Mouse (Mus musculus) spleen, adult 2 months (tissue): ENCODE data around the gene Slc25a51. TPM values are rescaled to one million over a fixed set of nuclear protein-coding genes. Genes with fewer than 3 reads are reported as not detected.

Experiments used
- DNase-seq, 2 experiments: peaks; one replicate each; pipeline versions ENCODE4 v3.0.0 to v3.0.0-alpha.2; 2012 to 2021; ENCODE audit warnings: low spot score in 2 of 2, low read depth in 1 of 2
- H3K27ac ChIP-seq: fragments of 200-500 bp; 2 replicates; pipeline ENCODE4 v1.5.1; 2012; ENCODE audit warnings: low read length, inconsistent platforms; ENCODE audit not compliant: insufficient read depth
- H3K27me3 ChIP-seq: fragments of 200-500 bp; 2 replicates; pipeline ENCODE4 v1.6.1; 2012; ENCODE audit warnings: mild to moderate bottlenecking, moderate library complexity, low read length, inconsistent platforms; ENCODE audit not compliant: control insufficient read depth, insufficient read depth
- H3K36me3 ChIP-seq: fragments of 200-500 bp; 2 replicates; pipeline ENCODE4 v1.6.1; 2012; ENCODE audit warnings: mild to moderate bottlenecking, low read length, inconsistent platforms; ENCODE audit not compliant: control insufficient read depth, insufficient read depth
- H3K4me1 ChIP-seq: fragments of 200-500 bp; 2 replicates; pipeline ENCODE4 v1.6.1; 2011; ENCODE audit warnings: inconsistent platforms; ENCODE audit not compliant: control insufficient read depth, insufficient read depth, insufficient read length
- H3K4me3 ChIP-seq: fragments of 200-500 bp; 2 replicates; pipeline ENCODE4 v1.5.1; 2011; ENCODE audit warnings: mild to moderate bottlenecking, inconsistent platforms; ENCODE audit not compliant: insufficient read depth, insufficient read length; ENCODE audit errors: extremely low read depth
- CTCF ChIP-seq: fragments of 200-500 bp; IDR thresholded peaks from 2 replicates; pipeline ENCODE4 v1.5.1; 2011; ENCODE audit warnings: mild to moderate bottlenecking, inconsistent platforms; ENCODE audit not compliant: insufficient read depth, insufficient read length, insufficient replicate concordance; ENCODE audit errors: extremely low read depth
- POLR2A ChIP-seq: fragments of 200-500 bp; IDR thresholded peaks from 2 replicates; pipeline ENCODE4 v1.6.1; 2011; ENCODE audit warnings: low read depth, low read length, inconsistent platforms
- WGBS: fragments of 180-500 bp; shearing (Covaris S2); methylation state at CpG from one replicate; pipeline ENCODE4 v1.1.7; 2018; 5-methylcytosine and 5-hydroxymethylcytosine counted together
- polyA plus RNA-seq: library from polyadenylated mRNA; depleted of rRNA; stranded (reverse); fragments of >200 nt; gene quantifications from 2 replicates; pipeline ENCODE4 v1.2.3, GENCODE M21; 2012

Gene Slc25a51
- polyA plus RNA-seq, 1 experiment, result 116 TPM

DNA sequence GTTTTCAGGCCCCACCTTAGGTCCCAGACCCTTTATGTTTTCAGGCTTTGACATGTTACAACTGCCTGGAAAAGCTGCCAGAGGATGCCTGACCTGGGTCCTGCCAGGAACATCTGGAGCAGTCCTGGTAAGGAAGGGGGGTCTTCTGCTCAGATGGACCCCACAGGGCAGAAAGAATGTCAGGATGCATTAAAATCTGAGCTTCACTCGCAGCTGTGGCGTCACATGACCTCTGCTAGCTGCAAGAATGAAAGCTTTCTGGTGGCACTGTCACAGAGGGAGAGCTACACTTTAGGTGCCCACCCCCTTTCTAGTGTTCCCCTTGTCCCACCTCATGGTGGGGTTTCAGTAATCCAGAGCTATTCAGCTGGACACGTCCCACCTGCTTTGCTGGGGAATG is 28.4 kb upstream of the Slc25a51 start:
- TF ChIP-seq CTCF (no peak), POLR2A (no peak)
- no peak overlapping the region for H3K27ac ChIP-seq
- peaks cover 6% of the 10 kb centered on the region; the same call in 1 of the 2 replicates for H3K4me1 ChIP-seq
- 78% methylated on average over 3 of the region's 3 CpGs for WGBS
- H3K27me3 ChIP-seq, result no peaks in the 10 kb centered on the region
- no peaks in the 10 kb centered on the region for H3K36me3 ChIP-seq
- no peak for DNase-seq
- H3K4me3 ChIP-seq, result no peak overlapping the region

DNA sequence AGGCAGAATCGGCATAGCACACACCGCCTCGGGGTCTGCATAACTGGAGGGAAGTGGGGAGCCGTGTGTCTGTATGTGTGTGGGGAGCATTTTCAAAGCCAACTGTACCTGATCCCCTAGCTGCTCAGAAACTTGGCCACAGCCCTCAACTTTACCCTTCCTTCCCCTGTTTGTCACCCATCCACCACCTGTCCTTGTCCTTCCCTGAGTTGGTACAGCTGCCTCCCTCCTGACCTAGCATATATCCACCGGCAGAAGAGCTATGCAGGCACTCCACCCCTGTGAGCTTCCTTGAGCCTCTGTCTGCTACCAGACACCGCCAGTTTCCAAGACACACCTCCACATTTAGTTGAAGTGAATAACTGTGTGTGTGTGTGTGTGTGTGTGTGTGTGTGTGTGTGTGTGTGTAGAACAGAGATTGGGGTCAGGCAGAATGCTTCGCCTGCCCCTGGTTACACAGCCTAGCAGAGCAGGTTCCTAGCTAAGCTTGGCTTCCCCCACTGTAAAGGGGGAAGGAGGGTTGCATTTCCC is 27.9 kb upstream of the Slc25a51 start:
- Histone ChIP-seq H3K4me3 (no peak overlapping the region), H3K27ac (no peak overlapping the region), H3K4me1 (peaks cover 6% of the 10 kb centered on the region; the same call in 1 of the 2 replicates), H3K27me3 (no peaks in the 10 kb centered on the region), H3K36me3 (no peaks in the 10 kb centered on the region)
- TF ChIP-seq CTCF (no peak), POLR2A (no peak)
- 61% methylated on average over 7 of the region's 7 CpGs for WGBS
- DNase-seq, result no peak

DNA sequence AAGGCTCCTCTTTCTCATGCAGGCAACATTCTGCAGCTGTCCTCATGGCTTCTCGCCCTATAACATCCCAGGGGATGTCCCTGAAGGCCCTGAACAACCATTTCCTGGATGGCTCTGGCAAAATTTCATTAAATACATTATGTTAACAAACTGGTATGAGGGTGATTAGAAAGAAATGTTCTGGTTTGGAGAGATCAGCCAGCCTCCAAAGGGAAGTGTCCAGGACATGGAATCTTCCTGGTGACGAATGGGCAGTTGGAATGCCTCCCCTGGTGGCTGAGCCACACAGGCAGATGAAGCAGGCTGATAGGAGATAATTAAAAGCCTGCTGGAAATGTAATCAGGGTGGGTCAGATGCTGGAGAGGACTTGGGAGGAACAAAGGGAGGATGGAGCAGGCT is 27.3 kb upstream of the Slc25a51 start:
- no peak for TF ChIP-seq CTCF
- no peak for TF ChIP-seq POLR2A
- WGBS, result 78% methylated on average over 2 of the region's 2 CpGs
- no peaks in the 10 kb centered on the region for H3K27me3 ChIP-seq
- no peak overlapping the region for H3K4me3 ChIP-seq
- no peak overlapping the region for H3K27ac ChIP-seq
- DNase-seq, result no peak
- peaks cover 6% of the 10 kb centered on the region; the same call in 1 of the 2 replicates for H3K4me1 ChIP-seq
- no peaks in the 10 kb centered on the region for H3K36me3 ChIP-seq

DNA sequence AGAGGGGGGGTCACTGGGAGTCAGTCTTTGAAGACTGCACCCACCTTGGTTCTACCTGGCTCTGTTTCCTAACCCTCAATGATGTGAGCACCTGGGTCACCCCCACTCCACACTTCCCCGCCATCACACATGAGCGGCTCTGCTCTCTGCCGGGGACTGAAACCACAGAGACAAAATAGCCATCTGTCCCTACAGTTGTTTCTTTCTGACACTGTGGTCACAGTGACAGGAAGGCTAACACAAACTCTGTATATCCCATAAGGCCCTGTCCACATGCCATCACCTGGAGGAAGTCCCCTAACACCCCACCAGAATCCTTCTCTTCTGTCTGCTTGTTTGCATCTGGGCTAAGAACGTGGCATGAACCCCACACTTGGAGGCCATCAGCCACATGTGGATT is 26.1 kb upstream of the Slc25a51 start:
- Histone ChIP-seq H3K27me3 (no peaks in the 10 kb centered on the region), H3K4me3 (no peak overlapping the region), H3K27ac (no peak overlapping the region), H3K4me1 (peaks cover 6% of the 10 kb centered on the region; the same call in 1 of the 2 replicates), H3K36me3 (no peaks in the 10 kb centered on the region)
- no peak for TF ChIP-seq CTCF
- no peak for TF ChIP-seq POLR2A
- 40% methylated on average over 4 of the region's 4 CpGs for WGBS
- DNase-seq, result no peak

DNA sequence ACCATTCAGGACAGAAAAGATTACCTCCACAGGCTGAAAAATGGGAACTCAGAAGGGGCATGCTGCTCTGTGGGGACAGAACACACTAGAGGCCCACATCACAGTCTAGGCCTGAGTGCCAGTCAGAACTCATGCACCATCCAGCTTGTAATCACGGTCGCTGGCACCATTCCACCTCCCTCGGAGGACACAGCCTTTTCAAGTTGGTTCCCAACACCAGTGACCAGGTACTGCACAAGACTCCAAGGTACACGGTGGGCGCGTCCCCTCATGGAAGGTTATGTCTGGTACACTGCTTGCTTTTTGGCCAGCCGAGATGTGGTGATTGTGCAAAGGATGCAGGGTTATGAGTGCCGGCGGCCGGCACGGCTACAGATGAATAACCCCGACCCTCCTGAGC is 25.5 kb upstream of the Slc25a51 start:
- no peak for TF ChIP-seq POLR2A
- no peak for TF ChIP-seq CTCF
- no peak for DNase-seq
- Histone ChIP-seq H3K27ac (no peak overlapping the region), H3K27me3 (no peaks in the 10 kb centered on the region), H3K4me1 (peaks cover 6% of the 10 kb centered on the region; the same call in 1 of the 2 replicates), H3K36me3 (no peaks in the 10 kb centered on the region), H3K4me3 (no peak overlapping the region)
- 67% methylated on average over 12 of the region's 12 CpGs for WGBS

DNA sequence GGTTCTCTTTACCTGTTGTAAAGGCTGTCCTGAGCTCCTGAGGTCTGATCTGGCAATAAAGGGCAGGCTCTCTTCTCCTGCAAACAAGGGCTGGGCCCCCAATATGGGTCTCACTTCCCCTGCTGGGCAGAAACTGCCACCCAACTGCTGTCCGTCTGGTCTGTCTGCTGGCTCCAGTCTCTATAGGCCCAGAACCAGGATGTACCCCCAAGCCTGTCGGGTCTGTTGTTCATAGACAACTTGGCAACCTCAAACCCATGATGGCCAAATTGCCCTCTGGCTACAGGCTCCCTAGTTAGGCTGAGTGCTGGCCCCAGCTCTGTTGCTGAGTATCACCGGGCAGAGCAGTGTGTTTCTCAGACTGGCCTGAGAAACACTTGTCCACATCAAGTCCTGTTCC is 23.2 kb upstream of the Slc25a51 start:
- Histone ChIP-seq H3K27me3 (no peaks in the 10 kb centered on the region), H3K4me1 (peaks cover 6% of the 10 kb centered on the region; the same call in 1 of the 2 replicates), H3K4me3 (no peak overlapping the region), H3K27ac (no peak overlapping the region), H3K36me3 (no peaks in the 10 kb centered on the region)
- DNase-seq, result no peak
- no peak for TF ChIP-seq POLR2A
- TF ChIP-seq CTCF, result no peak
- 91% methylated on average over 3 of the region's 3 CpGs for WGBS

DNA sequence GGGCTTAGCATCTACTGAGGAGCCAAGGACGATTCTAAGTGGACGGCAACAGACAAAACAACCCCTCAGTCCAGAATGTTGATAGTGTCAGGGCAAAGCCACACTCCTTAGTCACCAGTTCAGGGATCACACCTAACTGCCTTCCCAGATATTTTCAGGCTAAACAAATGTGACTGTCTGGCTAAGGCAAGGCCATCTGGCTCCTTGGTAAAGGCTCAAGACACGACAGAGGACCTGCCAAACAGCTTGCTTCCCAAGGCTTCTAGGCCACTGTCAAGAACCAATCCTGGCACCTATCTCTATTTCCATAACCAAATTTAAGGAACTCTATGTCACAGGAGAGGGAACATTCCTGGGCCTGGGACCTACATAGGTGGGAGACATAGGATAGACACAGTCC is 22.8 kb upstream of the Slc25a51 start:
- 91% methylated on average over 3 of the region's 3 CpGs for WGBS
- Histone ChIP-seq H3K4me3 (no peak overlapping the region), H3K36me3 (no peaks in the 10 kb centered on the region), H3K4me1 (peaks cover 2% of the 10 kb centered on the region; the same call in 1 of the 2 replicates), H3K27ac (no peak overlapping the region), H3K27me3 (no peaks in the 10 kb centered on the region)
- no peak for DNase-seq
- TF ChIP-seq POLR2A, result no peak
- TF ChIP-seq CTCF, result no peak
